Mouse (Mus musculus) hindbrain, embryonic 11.5 days (tissue): ENCODE data around the gene Mast3. TPM values are rescaled to one million over a fixed set of nuclear protein-coding genes. Genes with fewer than 3 reads are reported as not detected.

Experiments
- ATAC-seq: fragments of 200-750 bp; cut with Nextera tagmentation; 2 replicates; pipeline ENCODE4 v1.8.0; 2017; ENCODE audit warnings: mild to moderate bottlenecking, moderate TSS enrichment, moderate library complexity; ENCODE audit not compliant: low FRiP score
- DNase-seq: peaks from one replicate; pipeline ENCODE4 v3.0.0-alpha.2; 2015; ENCODE audit warnings: low spot score
- H3K27ac ChIP-seq: fragments of 300-500 bp; sonication (generic); 2 replicates; pipeline ENCODE4 v1.5.1; 2014; ENCODE audit warnings: mild to moderate bottlenecking, low read depth, low read length
- H3K27me3 ChIP-seq: fragments of 300-500 bp; sonication (generic); 2 replicates; pipeline ENCODE4 v1.6.1; 2014; ENCODE audit warnings: mild to moderate bottlenecking, low read length, moderate library complexity, mixed read lengths; ENCODE audit not compliant: control insufficient read depth, insufficient read depth
- H3K36me3 ChIP-seq: fragments of 300-500 bp; sonication (generic); 2 replicates; pipeline ENCODE4 v1.6.1; 2014; ENCODE audit warnings: mild to moderate bottlenecking, low read length, moderate library complexity, mixed read lengths; ENCODE audit not compliant: control insufficient read depth, insufficient read depth
- H3K4me1 ChIP-seq: fragments of 300-500 bp; sonication (generic); replicated peaks from 2 replicates; pipeline ENCODE4 v1.6.1; 2014; ENCODE audit warnings: low read length, mixed read lengths; ENCODE audit not compliant: control insufficient read depth, insufficient read depth
- H3K4me2 ChIP-seq: fragments of 300-500 bp; sonication (generic); replicated peaks from 2 replicates; pipeline ENCODE4 v1.6.1; 2014; ENCODE audit warnings: mild to moderate bottlenecking, low read depth, low read length
- H3K4me3 ChIP-seq: fragments of 300-500 bp; sonication (generic); 2 replicates; pipeline ENCODE4 v1.5.1; 2014; ENCODE audit warnings: low read depth, low read length
- H3K9ac ChIP-seq: fragments of 300-500 bp; sonication (generic); 2 replicates; pipeline ENCODE4 v1.6.1; 2014; ENCODE audit warnings: low read depth, low read length
- H3K9me3 ChIP-seq: fragments of 300-500 bp; sonication (generic); 2 replicates; pipeline ENCODE4 v1.6.1; 2016; ENCODE audit warnings: low read length; ENCODE audit not compliant: control insufficient read depth
- WGBS: fragments of 180-500 bp; shearing (Covaris S2); extraction: QIAGEN DNeasy Blood & Tissue Kit; methylation state at CpG from one replicate; pipeline ENCODE4 v1.1.7; 2014; 5-methylcytosine and 5-hydroxymethylcytosine counted together
- polyA plus RNA-seq: library from polyadenylated mRNA; unstranded; fragments of >200 nt; fragmentation: Nextera tagmentation; extraction: Ambion mirVana; gene quantifications from 2 replicates; pipeline ENCODE4 v1.2.1, GENCODE M21; 2014

The Mast3 gene
- polyA plus RNA-seq, 1 experiment from 2014 or later = 11.2 TPM

DNA sequence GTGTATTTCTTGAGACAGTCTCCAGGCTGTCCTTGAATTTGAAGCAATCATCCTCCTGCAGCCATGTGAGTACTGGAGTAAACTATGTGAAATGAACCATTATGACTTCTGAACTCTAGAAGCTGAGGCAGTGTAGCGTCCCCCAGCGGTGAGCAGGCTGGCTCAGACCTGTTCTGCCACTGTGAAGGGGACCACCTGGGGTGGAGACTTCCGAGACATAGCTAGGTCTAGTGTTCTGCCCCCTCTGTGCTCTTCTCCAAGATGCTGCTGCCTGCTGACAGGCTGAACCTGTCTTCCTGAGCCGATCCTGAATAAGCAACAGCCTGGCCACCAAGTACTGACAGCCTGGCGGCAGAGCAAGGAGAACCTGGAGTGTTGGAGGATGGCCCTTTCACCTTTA, 40.3 kb upstream of the Mast3 start:
- H3K4me2 ChIP-seq = no peak overlapping the region
- peaks cover 2% of the 10 kb centered on the region; the same call in 1 of the 2 replicates for H3K4me1 ChIP-seq
- H3K9me3 ChIP-seq = no peaks in the 10 kb centered on the region
- H3K36me3 ChIP-seq = no peaks in the 10 kb centered on the region
- no peak overlapping the region for H3K9ac ChIP-seq
- H3K27me3 ChIP-seq = no peaks in the 10 kb centered on the region
- ATAC-seq (no peak), DNase-seq (no peak)
- 0 out of 2 replicates have a peak overlapping the region, but pooled peaks have one; percentile 1 for H3K27ac ChIP-seq
- 41% methylated on average over 5 of the region's 5 CpGs for WGBS
- H3K4me3 ChIP-seq = no peak overlapping the region

DNA sequence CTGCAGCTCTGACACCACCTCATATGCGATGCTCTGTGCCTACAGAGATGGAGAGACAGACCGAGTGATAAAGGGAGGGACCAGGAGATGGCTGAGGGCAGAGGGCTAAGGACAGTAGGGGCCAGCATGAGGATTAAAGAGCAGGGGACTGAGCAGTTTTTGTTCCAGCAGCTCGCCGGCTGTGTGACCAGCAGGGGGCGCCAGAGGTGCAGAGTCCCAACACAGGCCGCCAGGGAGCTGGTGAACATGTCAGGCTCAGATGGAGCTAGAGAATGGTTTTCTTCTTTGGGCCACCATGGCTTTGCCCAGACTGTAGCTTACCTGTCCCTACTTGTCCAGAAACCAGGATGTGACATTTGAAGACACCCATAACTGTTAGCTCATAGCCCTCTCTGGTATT, 39.7 kb upstream of the Mast3 start:
- Histone ChIP-seq H3K27ac (no peak overlapping the region), H3K4me2 (no peak overlapping the region), H3K9ac (peak overlapping the region; percentile 19; the same call in 1 of the 2 replicates), H3K4me1 (peaks cover 2% of the 10 kb centered on the region; the same call in 1 of the 2 replicates), H3K4me3 (no peak overlapping the region), H3K9me3 (no peaks in the 10 kb centered on the region), H3K27me3 (no peaks in the 10 kb centered on the region), H3K36me3 (no peaks in the 10 kb centered on the region)
- peak; percentile 94 for DNase-seq
- WGBS = 4% methylated on average over 6 of the region's 6 CpGs
- peak; percentile 6; the same call in 1 of the 2 replicates for ATAC-seq

DNA sequence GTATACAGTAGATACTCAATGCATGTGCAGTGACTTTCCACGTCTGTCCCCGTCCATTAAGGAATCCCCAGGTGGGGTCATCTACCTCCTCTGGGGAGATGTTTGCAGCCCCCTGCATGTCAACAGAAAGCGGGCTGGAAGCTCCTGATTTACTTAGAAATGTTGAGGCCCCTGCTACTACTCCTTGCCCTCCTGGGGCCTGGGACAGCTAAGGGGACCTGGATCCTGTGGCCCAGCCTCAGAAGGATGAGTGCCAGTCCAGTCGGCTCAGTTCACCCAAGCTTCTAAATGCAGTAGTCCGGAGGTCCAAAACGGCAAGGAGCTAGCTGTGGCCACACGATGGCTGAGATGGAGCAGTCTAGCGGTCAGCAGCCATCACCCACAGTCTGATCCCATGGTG, 39.1 kb upstream of the Mast3 start:
- WGBS = 89% methylated on average over 8 of the region's 8 CpGs
- no peak overlapping the region for H3K27ac ChIP-seq
- DNase-seq = no peak
- no peak overlapping the region for H3K9ac ChIP-seq
- no peaks in the 10 kb centered on the region for H3K9me3 ChIP-seq
- H3K4me2 ChIP-seq = no peak overlapping the region
- H3K4me3 ChIP-seq = no peak overlapping the region
- ATAC-seq = no peak
- no peaks in the 10 kb centered on the region for H3K36me3 ChIP-seq
- no peaks in the 10 kb centered on the region for H3K27me3 ChIP-seq
- peaks cover 2% of the 10 kb centered on the region; the same call in 1 of the 2 replicates for H3K4me1 ChIP-seq

DNA sequence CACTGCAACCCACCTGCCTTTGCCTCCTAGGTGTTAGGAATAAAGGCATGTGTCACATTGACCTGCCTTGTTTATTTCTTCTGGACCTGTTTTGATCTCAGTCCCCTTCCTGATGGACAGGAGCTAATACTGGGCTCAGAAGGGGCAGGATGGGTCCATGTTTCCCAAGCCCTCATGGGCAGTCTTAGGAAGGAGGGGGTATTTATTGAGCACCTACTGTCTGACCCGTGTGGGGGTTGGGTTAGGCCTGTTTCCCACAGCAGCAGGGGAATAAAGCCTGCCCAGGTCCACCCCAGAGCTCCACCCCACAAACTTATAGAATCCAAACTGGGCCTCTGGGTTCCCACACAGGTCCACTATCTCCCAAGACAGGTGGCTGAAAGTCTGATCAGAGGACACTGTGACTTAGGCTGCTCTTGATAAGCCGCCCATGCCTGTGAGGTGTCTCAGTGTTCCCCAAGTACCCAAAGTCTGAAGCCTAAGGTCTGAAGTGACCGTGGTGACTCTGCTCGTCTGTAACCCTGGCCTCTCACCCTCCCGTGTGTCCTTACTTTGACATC, 38.4 kb upstream of the Mast3 start:
- Histone ChIP-seq H3K36me3 (no peaks in the 10 kb centered on the region), H3K4me1 (peaks cover 5% of the 10 kb centered on the region; the same call in 1 of the 2 replicates), H3K4me2 (no peak overlapping the region), H3K9me3 (no peaks in the 10 kb centered on the region), H3K27me3 (no peaks in the 10 kb centered on the region), H3K27ac (no peak overlapping the region), H3K9ac (no peak overlapping the region), H3K4me3 (no peak overlapping the region)
- no peak for DNase-seq
- ATAC-seq = no peak
- 85% methylated on average over 5 of the region's 5 CpGs for WGBS

DNA sequence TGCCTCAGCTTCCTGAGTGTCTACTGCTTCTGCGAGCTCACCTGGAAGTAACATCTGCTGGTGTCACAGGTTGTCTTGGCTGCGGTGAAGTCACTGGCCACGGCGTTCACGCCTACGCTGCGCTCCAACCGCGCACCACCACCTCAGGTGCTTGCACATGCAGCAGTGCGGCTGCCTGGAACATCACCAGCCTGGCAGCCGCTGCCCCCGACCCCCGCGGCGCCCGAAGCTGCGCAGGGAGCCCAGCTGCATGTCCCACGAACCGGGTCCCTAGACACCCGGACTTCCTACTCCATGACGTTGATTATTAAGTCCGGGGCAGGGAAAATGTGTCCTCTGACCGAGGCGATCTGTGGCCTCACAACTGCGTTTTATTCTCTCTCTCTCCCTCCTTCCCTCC, 37.6 kb upstream of the Mast3 start:
- no peak overlapping the region for H3K4me2 ChIP-seq
- H3K27ac ChIP-seq = peak overlapping the region; percentile 47; the same call in 1 of the 2 replicates
- WGBS = 70% methylated on average over 25 of the region's 25 CpGs
- no peaks in the 10 kb centered on the region for H3K27me3 ChIP-seq
- peaks cover 5% of the 10 kb centered on the region; the same call in 1 of the 2 replicates for H3K4me1 ChIP-seq
- no peak overlapping the region for H3K9ac ChIP-seq
- no peak for ATAC-seq
- H3K4me3 ChIP-seq = no peak overlapping the region
- H3K9me3 ChIP-seq = no peaks in the 10 kb centered on the region
- H3K36me3 ChIP-seq = no peaks in the 10 kb centered on the region
- no peak for DNase-seq

- H3K27ac ChIP-seq = 0 out of 2 replicates have a peak overlapping the region, but pooled peaks have one; percentile 20
- no peak overlapping the region for H3K4me3 ChIP-seq
These were observed 36.6 kb upstream of the Mast3 start for GRCm38 (mm10) chr8:70841147-70842072.

DNA sequence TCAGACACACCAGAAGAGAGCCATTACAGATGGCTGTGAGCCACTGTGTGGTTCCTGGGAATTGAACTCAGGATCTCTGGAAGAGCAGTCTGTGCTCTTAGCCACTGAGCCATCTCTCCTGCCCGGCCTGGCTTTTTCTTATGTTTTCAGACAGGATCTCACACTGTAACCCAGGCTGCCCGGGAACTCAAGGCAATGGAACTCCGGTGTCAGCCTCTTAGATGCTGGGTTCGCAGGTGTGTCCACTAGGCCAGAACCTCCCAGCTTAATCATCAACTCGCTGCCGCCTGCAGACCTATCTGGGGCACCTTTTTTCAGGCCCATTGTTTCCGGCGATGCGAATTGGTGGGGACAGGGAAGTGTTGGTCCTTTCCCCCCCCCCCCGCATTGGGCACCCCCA, 35.7 kb upstream of the Mast3 start:
- Histone ChIP-seq H3K9me3 (no peaks in the 10 kb centered on the region), H3K36me3 (no peaks in the 10 kb centered on the region), H3K27ac (no peak overlapping the region), H3K4me1 (peaks cover 5% of the 10 kb centered on the region; the same call in 1 of the 2 replicates), H3K27me3 (no peaks in the 10 kb centered on the region), H3K4me2 (no peak overlapping the region), H3K4me3 (no peak overlapping the region), H3K9ac (no peak overlapping the region)
- no peak for ATAC-seq
- 60% methylated on average over 10 of the region's 10 CpGs for WGBS
- no peak for DNase-seq

More at GRCm38 (mm10) chr8:70841147-70842072, 36.6 kb upstream of the Mast3 start:
- 43% methylated on average over 22 of the region's 22 CpGs for WGBS
- H3K9ac ChIP-seq = no peak overlapping the region
- no peaks in the 10 kb centered on the region for H3K36me3 ChIP-seq
- no peak overlapping the region for H3K4me2 ChIP-seq
- ATAC-seq = peak; percentile 8; the same call in 1 of the 2 replicates
- no peaks in the 10 kb centered on the region for H3K9me3 ChIP-seq
- H3K27me3 ChIP-seq = no peaks in the 10 kb centered on the region
- peaks cover 5% of the 10 kb centered on the region; the same call in 1 of the 2 replicates for H3K4me1 ChIP-seq
- DNase-seq = peak; percentile 95

- Histone ChIP-seq H3K36me3 (no peaks in the 10 kb centered on the region), H3K9me3 (no peaks in the 10 kb centered on the region), H3K27ac (peak within 1 kb of the TSS; percentile 67), H3K4me3 (peak within 1 kb of the TSS; percentile 57), H3K4me1 (peaks cover 5% of the 10 kb centered on the region; the same call in 1 of the 2 replicates), H3K9ac (peak within 1 kb of the TSS; percentile 70), H3K27me3 (no peaks in the 10 kb centered on the region), H3K4me2 (peak within 1 kb of the TSS; percentile 83)
- WGBS = 2% methylated on average over 55 of the region's 55 CpGs
- ATAC-seq (peak; percentile 97), DNase-seq (peak; percentile 99)
These were observed 34.8 kb upstream of the Mast3 start, which contains the start of gene Arrdc2 for GRCm38 (mm10) chr8:70839408-70840351. TSS of gene Arrdc2 (minus strand) at chr8:70839720.
